Mouse (Mus musculus): Measurements from ENCODE around the gene Prim2.

DNA sequence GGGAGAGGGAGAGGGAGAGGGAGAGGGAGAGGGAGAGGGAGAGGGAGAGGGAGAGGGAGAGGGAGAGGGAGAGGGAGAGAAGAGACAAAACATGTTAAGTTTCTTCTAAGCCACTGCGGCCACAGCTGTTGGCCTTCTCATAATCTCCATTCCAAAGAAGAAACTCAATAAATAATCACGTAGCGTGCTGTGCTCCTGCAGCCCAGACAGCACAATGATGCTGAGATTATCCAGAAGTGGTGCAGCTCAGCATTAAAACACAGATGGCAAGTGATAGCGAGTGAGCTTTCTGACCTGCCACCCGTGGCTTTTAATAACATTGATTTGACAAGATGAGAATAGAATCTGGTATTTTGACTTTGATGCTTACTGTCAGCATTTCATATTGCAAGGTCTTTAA lies 205.4 kb downstream of the Prim2 start:
- TF ChIP-seq CTCF (IDR thresholded peaks at IDR 0.05; ENCODE audit: low read depth, low read length) (no peak), POLR2A (IDR thresholded peaks at IDR 0.05; ENCODE audit: borderline replicate concordance, low read depth, low read length) (no peak)

Data from bone marrow macrophage, adult 2 months (primary cell).